Mouse (Mus musculus) G1E (cell line): Measurements from ENCODE around the gene Drc1.

Experiments
- CTCF ChIP-seq: IDR thresholded peaks from 2 replicates; pipeline ENCODE4 v1.5.1; 2012; ENCODE audit warnings: low read depth, low read length, inconsistent platforms, mixed read lengths
- GATA1 ChIP-seq: IDR thresholded peaks from 2 replicates; pipeline ENCODE4 v1.6.1; 2012; ENCODE audit warnings: borderline replicate concordance, low read length, inconsistent platforms, mixed read lengths
- GATA2 ChIP-seq: IDR thresholded peaks from 2 replicates; pipeline ENCODE4 v1.6.1; 2012; ENCODE audit warnings: low read depth, low read length, inconsistent platforms, borderline replicate concordance
- POLR2AphosphoS5 ChIP-seq: IDR thresholded peaks from 2 replicates; pipeline ENCODE4 v1.6.1; 2012; ENCODE audit warnings: low read depth, low read length, inconsistent platforms; ENCODE audit not compliant: insufficient replicate concordance
- TAL1 ChIP-seq: conservative IDR thresholded peaks from 2 replicates; pipeline ENCODE4 v1.6.1; 2012; ENCODE audit warnings: low read depth, low read length, inconsistent platforms, mixed read lengths

GRCm38 (mm10) chr5:30353605-30354004 is 72.4 kb downstream of the Drc1 start:
- TF ChIP-seq GATA1 (no peak), CTCF (no peak), POLR2AphosphoS5 (no peak), GATA2 (no peak), TAL1 (no peak)
